Mouse (Mus musculus): ENCODE results near the gene Six5.

Gene Six5

GRCm38 (mm10) chr7:19075723-19076585 lies 18.4 kb upstream of the Six5 start, which contains the start of gene Dmwd:
Gene Dmwd (plus strand): TSS chr7:19076227.
- DNase-seq (ENCODE audit: low read depth), result peak; percentile 57

GRCm38 (mm10) chr7:19076586-19076991 lies 17.8 kb upstream of the Six5 start:
- peak; percentile 35 for DNase-seq (ENCODE audit: low read depth)

- peak; percentile 76 for DNase-seq (ENCODE audit: low read depth)
Measured at GRCm38 (mm10) chr7:19077761-19078160, 16.6 kb upstream of the Six5 start.

GRCm38 (mm10) chr7:19078732-19079131 lies 15.7 kb upstream of the Six5 start:
- DNase-seq (ENCODE audit: low read depth), result peak; percentile 24

GRCm38 (mm10) chr7:19080451-19080950 lies 13.9 kb upstream of the Six5 start:
- peak; percentile 8 for DNase-seq (ENCODE audit: low read depth)

- no peak for DNase-seq (ENCODE audit: low read depth)
Measured at GRCm38 (mm10) chr7:19082171-19082570, 12.2 kb upstream of the Six5 start.

GRCm38 (mm10) chr7:19083096-19083495 lies 11.3 kb upstream of the Six5 start:
- DNase-seq (ENCODE audit: low read depth), result peak; percentile 16

GRCm38 (mm10) chr7:19083701-19084100 lies 10.7 kb upstream of the Six5 start, which contains the start of gene Dmpk:
Gene Dmpk (plus strand): TSS chr7:19083849.
- no peak for DNase-seq (ENCODE audit: low read depth)

GRCm38 (mm10) chr7:19084277-19084771 lies 10.1 kb upstream of the Six5 start:
- DNase-seq (ENCODE audit: low read depth), result peak; percentile 19

GRCm38 (mm10) chr7:19084921-19085473 lies 9.4 kb upstream of the Six5 start:
- peak; percentile 4 for DNase-seq (ENCODE audit: low read depth)

GRCm38 (mm10) chr7:19085495-19085894 lies 8.9 kb upstream of the Six5 start:
- DNase-seq (ENCODE audit: low read depth), result peak; percentile 21

- DNase-seq (ENCODE audit: low read depth), result peak; percentile 54
Measured at GRCm38 (mm10) chr7:19086042-19086441, 8.4 kb upstream of the Six5 start.

- peak; percentile 5 for DNase-seq (ENCODE audit: low read depth)
Measured at GRCm38 (mm10) chr7:19086760-19087159, 7.6 kb upstream of the Six5 start.

- DNase-seq (ENCODE audit: low read depth), result peak; percentile 83
Measured at GRCm38 (mm10) chr7:19088813-19089212, 5.6 kb upstream of the Six5 start.

GRCm38 (mm10) chr7:19091913-19092312 lies 2.5 kb upstream of the Six5 start:
- DNase-seq (ENCODE audit: low read depth), result no peak

- peak; percentile 47 for DNase-seq (ENCODE audit: low read depth)
Measured at GRCm38 (mm10) chr7:19092381-19093173, 1.8 kb upstream of the Six5 start.

GRCm38 (mm10) chr7:19093174-19093521 lies 1.2 kb upstream of the Six5 start:
- DNase-seq (ENCODE audit: low read depth), result peak; percentile 90

GRCm38 (mm10) chr7:19093537-19094385 lies 633 bp upstream of the Six5 start:
- DNase-seq (ENCODE audit: low read depth), result peak; percentile 87

GRCm38 (mm10) chr7:19094826-19095750 lies 694 bp downstream of the Six5 start:
- peak; percentile 57 for DNase-seq (ENCODE audit: low read depth)

GRCm38 (mm10) chr7:19095751-19096110 lies 1.3 kb downstream of the Six5 start:
- DNase-seq (ENCODE audit: low read depth), result peak; percentile 29

Data from naive thymus-derived CD4-positive, alpha-beta T cell, adult 2 months (primary cell).